Mouse (Mus musculus) embryo, embryonic 11 days (tissue): Measurements from ENCODE around the gene Mindy2.
"Not testable (repeated sequence)": the region's sequence is repeated elsewhere in the genome, so short reads cannot be mapped to it uniquely, and the experiment has no call there.

Experiments used
- DNase-seq: peaks from one replicate; pipeline ENCODE4 v3.0.0-alpha.2; 2015

Mindy2 gene

DNA sequence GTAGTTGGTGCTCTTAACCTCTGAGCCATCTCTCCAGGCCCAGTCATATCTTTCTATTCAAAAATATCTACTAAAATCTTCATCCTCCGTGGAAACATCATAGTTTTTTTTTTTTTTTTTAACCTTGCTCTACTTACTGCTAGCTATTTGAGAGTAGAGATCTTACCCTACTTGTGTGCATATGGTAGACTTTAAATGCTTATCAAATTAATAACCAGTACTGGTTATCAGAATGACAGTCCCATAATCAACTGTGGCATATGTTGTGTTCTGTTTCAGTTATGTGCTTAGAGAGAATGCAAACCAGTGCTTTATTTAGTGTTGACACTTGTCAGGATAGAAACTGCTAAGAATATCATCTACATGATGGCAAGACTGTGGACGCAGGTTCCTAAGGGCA, 78.9 kb downstream of the Mindy2 start:
- no peak for DNase-seq

GRCm38 (mm10) chr9:70570351-70570750, 86.6 kb downstream of the Mindy2 start:
- DNase-seq = no peak

GRCm38 (mm10) chr9:70567651-70568050, 89.3 kb downstream of the Mindy2 start:
- DNase-seq = no peak

- no peak for DNase-seq
Measured at GRCm38 (mm10) chr9:70562825-70563224, 94.1 kb downstream of the Mindy2 start.

GRCm38 (mm10) chr9:70556796-70557195, 100.2 kb downstream of the Mindy2 start:
- DNase-seq = no peak

DNA sequence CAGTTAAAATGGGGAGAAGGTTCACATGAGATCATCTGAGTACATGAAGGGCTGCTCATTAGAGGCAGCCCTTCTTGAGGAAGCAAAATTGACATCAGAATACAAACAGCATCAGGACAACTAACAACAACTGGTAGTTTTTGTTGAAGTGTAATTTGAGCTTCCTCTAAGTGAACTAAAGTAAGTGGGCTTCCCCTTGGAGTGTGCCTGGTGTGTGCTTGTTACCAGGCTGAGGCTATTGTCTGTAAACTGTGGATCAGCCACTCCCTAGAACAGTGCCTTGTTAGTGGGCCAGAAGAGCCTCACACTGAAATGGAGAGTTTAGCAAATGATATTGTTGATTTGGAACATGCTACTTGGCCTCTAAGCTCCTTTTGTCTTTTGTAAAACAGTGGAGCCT, 101.5 kb downstream of the Mindy2 start:
- DNase-seq = no peak

- not testable (repeated sequence) for DNase-seq
Measured at GRCm38 (mm10) chr9:70552233-70552632, 104.7 kb downstream of the Mindy2 start.

DNA sequence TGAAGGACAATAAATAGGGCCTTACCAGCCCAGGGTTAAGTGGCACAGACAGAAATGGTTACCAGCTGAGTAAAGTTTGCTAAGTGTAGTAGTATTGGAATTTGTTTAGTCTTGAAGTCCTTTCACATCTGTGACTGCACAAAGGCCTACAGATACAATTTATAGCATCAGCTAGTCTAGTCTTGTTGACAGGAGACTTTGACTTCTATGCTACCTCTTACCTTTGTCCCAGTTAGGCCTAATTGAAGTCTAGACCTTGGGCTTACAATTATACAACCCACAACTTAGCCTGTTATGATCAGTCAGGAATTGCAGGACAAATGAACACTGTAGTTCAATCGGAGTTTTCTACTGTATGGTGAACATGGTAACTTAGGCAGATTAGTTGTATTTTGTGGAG, 105.5 kb downstream of the Mindy2 start:
- DNase-seq = no peak
